Mouse (Mus musculus) 3134 (cell line): ENCODE results near the gene Oxt.
A peak's percentile ranks its signal among the peaks of the same experiment; 100 is the strongest.
"Not testable (repeated sequence)": the region's sequence is repeated elsewhere in the genome, so short reads cannot be mapped to it uniquely, and the experiment has no call there.

Experiments
- DNase-seq: peaks from one replicate; pipeline ENCODE4 v3.0.0-alpha.2; 2011; ENCODE audit warnings: low spot score; ENCODE audit not compliant: insufficient read length; ENCODE audit errors: extremely low read depth

Gene Oxt

GRCm38 (mm10) chr2:130575873-130576272, at the start of gene Oxt:
Oxt (plus strand) TSS chr2:130576173.
- DNase-seq: no peak

- no peak for DNase-seq
Measured at GRCm38 (mm10) chr2:130528457-130528856, 47.5 kb upstream of the Oxt start.

GRCm38 (mm10) chr2:130529290-130529689, 46.7 kb upstream of the Oxt start:
- DNase-seq: no peak

- no peak for DNase-seq
Measured at GRCm38 (mm10) chr2:130529925-130530324, 46.0 kb upstream of the Oxt start.

GRCm38 (mm10) chr2:130532201-130532600, 43.8 kb upstream of the Oxt start:
- no peak for DNase-seq

- no peak for DNase-seq
Measured at GRCm38 (mm10) chr2:130535017-130535416, 41.0 kb upstream of the Oxt start.

DNA sequence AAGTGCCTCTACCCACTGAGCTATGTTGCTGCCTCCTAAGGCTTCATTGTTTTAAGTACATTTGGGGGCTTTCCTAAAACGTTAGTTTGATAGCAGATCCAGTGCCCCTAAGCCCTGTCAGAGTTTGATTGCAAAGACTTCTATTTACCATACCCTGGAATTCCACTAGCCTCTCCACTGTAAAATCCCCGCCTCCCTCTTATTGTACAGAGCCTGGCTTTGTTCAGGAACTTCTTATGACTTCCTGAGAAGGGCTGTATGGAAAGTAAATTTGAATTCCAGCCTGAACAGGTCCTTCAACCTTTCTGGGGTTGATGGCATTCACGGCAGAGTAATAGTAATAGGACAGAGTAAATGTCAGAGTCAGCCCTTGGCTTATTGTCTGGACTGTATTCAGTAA, 39.1 kb upstream of the Oxt start:
- no peak for DNase-seq

DNA sequence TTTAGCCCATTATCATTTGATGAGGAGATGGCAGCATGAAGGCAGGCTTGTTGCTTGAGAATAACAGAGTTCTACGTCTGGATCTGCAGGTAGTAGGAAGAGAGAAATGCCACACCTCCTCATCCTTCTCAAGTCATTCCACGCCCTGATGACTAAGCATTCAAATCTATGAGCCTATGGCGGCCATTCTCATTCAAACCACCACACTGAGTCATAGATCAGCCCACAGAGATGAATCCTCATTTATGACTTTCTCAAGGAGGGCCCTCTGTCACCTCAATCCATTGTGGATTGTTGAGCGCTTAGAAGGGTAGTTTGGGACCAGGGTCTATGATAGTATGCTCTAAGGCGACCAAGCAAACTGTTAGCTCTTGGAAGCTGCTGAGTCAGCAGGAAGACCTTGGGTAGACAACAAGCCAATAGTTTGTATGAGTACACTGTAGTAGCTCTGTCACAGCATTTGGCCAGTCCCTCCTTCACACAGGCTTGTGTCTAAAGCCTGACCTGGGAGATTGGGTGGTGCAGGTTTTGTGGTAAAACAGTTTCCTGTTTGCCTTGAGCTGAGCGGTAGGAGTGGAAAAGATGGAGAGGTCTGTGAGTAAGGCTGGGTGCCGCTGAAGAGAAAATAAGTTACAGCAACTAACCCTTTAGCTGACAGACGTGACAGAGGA, 37.0 kb upstream of the Oxt start:
- DNase-seq: no peak

DNA sequence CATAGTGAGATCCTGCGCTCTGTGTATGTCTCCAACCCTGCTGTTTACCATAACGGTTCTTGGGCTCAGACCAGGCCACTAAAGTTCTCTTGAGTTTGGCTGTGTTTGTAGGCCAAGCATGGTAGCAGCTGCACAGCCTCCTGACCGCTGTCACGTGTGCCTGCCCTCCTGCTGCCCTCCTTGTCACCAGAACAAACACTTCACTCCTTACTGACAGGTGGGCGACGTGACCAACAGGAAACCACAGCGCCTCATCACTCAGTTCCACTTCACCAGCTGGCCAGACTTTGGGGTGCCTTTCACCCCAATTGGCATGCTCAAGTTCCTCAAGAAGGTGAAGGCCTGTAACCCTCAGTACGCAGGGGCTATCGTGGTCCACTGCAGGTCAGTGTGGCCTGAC, 35.7 kb upstream of the Oxt start:
- DNase-seq: no peak

- no peak for DNase-seq
Measured at GRCm38 (mm10) chr2:130546957-130547356, 29.0 kb upstream of the Oxt start.

- no peak for DNase-seq
Measured at GRCm38 (mm10) chr2:130554841-130555240, 21.1 kb upstream of the Oxt start.

DNA sequence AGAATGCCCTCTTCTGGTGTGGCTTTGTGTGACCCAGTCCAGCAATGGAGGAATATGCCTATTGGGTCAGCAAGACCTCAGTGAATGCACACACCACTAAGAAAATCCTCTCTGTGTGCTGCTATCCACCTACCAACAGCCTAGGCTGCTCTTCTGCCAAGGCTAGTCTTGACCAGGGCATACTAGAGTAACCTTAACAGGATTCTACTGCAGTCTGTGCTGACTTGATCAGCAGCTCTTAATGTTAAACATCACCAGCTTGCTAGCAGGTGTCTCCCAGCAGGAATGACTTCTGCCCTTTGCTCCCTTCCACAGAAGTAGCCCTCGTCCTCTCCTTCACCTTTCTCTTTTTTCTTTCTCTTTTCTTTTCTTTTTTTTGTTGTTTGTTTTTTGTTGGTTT, 19.7 kb upstream of the Oxt start:
- DNase-seq: no peak

DNA sequence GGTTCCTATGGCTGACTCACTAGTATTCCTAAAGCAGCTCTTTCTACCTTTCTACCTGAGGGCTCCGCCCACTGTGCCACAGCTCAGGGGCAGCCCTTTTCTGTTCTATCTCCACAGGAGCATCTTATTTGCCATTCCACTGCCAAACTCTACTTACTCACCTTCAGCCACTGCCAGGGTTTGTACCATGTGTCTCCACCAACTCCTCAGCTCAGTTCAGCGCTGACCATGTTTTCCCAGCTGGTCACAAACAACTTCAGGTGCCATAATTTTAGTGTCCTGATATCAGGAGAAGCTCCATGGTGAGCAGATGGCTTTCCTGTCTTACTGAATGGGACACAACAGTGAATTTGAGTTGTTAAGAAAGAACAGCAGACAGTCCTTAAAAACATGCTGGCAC, 18.5 kb upstream of the Oxt start:
- no peak for DNase-seq

DNA sequence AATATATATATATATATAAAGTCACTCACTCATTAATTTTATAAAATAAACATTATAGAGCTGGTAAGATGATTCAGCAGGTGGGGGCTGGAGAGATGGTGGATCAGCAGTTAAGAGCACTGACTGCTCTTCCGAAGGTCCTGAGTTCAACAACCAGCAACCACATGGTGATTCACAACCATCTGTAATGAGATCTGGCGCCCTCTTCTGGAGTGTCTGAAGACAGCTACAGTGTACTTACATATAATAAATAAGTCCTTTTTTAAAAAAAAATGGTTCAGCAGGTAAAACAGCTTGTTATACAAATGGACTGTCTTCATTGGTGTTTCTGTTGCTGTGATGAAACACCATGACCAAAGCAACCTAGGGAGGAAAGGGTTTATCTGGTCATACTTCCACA, 18.0 kb upstream of the Oxt start:
- DNase-seq: peak; percentile 46

- peak; percentile 95 for DNase-seq
Measured at GRCm38 (mm10) chr2:130563212-130564055, 12.5 kb upstream of the Oxt start, which contains the start of gene Mrps26. Mrps26 (plus strand) TSS chr2:130563742.

GRCm38 (mm10) chr2:130564063-130564462, 11.9 kb upstream of the Oxt start:
- DNase-seq: no peak

GRCm38 (mm10) chr2:130564983-130565382, 11.0 kb upstream of the Oxt start:
- DNase-seq: no peak

GRCm38 (mm10) chr2:130568921-130569320, 7.1 kb upstream of the Oxt start:
- DNase-seq: no peak

- DNase-seq: no peak
Measured at GRCm38 (mm10) chr2:130569926-130570325, 6.0 kb upstream of the Oxt start.

- DNase-seq: no peak
Measured at GRCm38 (mm10) chr2:130574960-130575359, 1.0 kb upstream of the Oxt start.

GRCm38 (mm10) chr2:130576564-130576963, 591 bp downstream of the Oxt start:
- DNase-seq: not testable (repeated sequence)

DNA sequence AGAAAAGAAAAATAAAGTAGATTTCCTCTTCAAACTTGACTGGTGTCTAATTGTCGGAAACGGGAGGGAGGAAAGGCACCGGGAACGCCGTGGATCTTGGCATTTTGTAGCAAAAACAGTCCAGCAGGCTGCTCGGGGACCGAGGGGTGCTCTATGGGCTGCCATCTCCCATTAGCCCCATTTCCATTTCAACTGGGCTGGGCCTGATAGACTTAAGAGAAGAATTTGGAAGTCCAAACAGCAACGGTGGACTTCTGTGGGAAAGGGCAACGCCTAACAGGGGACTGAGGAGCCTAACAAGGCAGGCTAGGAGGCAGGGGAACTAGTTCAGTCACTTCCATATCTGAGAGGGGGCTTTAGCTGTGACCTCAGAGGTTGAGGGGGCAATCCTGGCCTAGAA, 1.0 kb downstream of the Oxt start:
- no peak for DNase-seq
